Mouse (Mus musculus) bone marrow macrophage, adult 2 months (primary cell): ENCODE data around the gene Myo16. TPM values are rescaled to one million over a fixed set of nuclear protein-coding genes. Genes with fewer than 3 reads are reported as not detected.

Experiments
- H3K27ac ChIP-seq: 2 replicates; pipeline ENCODE4 v1.5.1; 2012; ENCODE audit warnings: low read depth, low read length; ENCODE audit not compliant: insufficient read depth
- H3K4me1 ChIP-seq: 2 replicates; pipeline ENCODE4 v1.6.1; 2012; ENCODE audit warnings: low read length; ENCODE audit not compliant: control insufficient read depth, insufficient read depth
- H3K4me3 ChIP-seq: 2 replicates; pipeline ENCODE4 v1.5.1; 2012; ENCODE audit warnings: mild to moderate bottlenecking, low read length, moderate library complexity; ENCODE audit not compliant: insufficient read depth
- CTCF ChIP-seq: IDR thresholded peaks from 2 replicates; pipeline ENCODE4 v1.5.1; 2012; ENCODE audit warnings: low read depth, mild to moderate bottlenecking, low read length, moderate library complexity
- POLR2A ChIP-seq: IDR thresholded peaks from 2 replicates; pipeline ENCODE4 v1.6.1; 2012; ENCODE audit warnings: mild to moderate bottlenecking, low read depth, low read length, borderline replicate concordance
- polyA plus RNA-seq: library from polyadenylated mRNA; stranded (reverse); fragments of >200 nt; gene quantifications from 2 replicates; pipeline ENCODE4 v1.2.4, GENCODE M21; 2012; ENCODE audit not compliant: missing spikeins, insufficient read depth, insufficient read length

Gene Myo16
- polyA plus RNA-seq, 1 experiment = not detected

DNA sequence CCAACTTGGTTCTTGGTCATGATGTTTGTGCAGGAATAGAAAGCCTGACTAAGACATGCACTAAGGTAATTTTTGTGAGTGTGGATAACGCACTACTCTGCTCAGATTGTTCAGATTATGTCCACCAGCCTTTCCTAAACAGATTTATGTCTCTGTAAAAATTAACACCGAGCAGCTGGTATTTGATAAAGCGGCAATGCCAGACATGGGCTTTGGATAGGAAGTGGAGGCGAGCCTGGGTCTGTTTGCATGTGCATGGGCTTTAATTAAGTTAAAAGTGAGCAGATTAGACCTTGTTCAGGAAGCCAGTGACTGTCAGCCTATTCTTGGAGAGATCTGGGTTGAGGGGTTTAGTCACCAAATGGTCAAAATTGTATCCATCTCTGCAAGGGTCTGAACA lies 367.8 kb downstream of the Myo16 start:
- Histone ChIP-seq H3K4me3 (no peak overlapping the region), H3K4me1 (no peaks in the 10 kb centered on the region; the same call in 1 of the 2 replicates), H3K27ac (no peak overlapping the region)
- TF ChIP-seq POLR2A = no peak
- no peak for TF ChIP-seq CTCF

DNA sequence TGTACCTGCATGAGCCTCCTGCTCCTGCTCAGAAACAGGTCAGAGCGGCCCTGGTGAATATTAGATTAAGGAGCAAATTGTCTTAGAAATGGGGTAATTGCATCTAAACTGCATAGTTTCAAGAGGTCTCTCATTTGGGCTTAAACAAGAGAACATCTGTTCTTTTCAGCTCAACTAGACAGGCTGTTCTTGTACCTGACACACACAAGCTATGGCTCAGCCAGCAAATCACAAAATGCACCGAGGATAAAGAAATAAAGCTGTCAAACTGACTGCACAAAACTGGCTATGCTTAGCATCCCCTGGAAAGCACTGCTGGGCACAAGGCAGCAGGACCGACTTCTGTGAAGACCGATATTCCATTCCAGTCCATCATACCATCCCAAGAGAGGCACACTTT lies 372.0 kb downstream of the Myo16 start:
- Histone ChIP-seq H3K4me1 (no peaks in the 10 kb centered on the region), H3K4me3 (no peak overlapping the region), H3K27ac (no peak overlapping the region)
- TF ChIP-seq CTCF = no peak
- TF ChIP-seq POLR2A = no peak

DNA sequence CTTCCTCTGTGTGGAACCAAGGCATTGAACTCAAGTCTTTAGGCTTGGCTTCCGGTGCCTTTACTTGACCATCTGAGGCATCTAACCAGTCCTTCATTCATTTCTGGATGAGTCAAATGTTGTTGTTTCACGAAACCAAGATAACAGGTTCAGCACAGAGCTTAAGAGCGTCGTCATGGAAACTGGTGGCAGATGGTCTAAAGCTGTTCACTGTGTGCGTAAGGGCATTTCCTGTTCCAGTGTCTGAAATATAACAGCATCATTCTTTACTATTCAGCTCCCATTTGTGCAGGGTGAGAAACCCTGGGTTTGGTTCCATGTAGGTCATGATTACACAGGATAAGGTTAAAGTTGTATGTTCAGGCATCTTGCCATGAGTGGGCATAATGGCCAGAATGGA lies 372.9 kb downstream of the Myo16 start:
- no peak overlapping the region for H3K27ac ChIP-seq
- TF ChIP-seq POLR2A (no peak), CTCF (no peak)
- no peaks in the 10 kb centered on the region for H3K4me1 ChIP-seq

GRCm38 (mm10) chr8:10534619-10535286 lies 381.0 kb downstream of the Myo16 start:
- TF ChIP-seq CTCF (no peak), POLR2A (no peak)
- Histone ChIP-seq H3K4me1 (peaks cover 9% of the 10 kb centered on the region), H3K4me3 (no peak overlapping the region), H3K27ac (no peak overlapping the region)

More for the DNA sequence above, 372.9 kb downstream of the Myo16 start:
- no peak overlapping the region for H3K4me3 ChIP-seq

GRCm38 (mm10) chr8:10538319-10538718 lies 384.6 kb downstream of the Myo16 start:
- H3K27ac ChIP-seq = no peak overlapping the region
- H3K4me1 ChIP-seq = peaks cover 9% of the 10 kb centered on the region
- H3K4me3 ChIP-seq = no peak overlapping the region
- TF ChIP-seq POLR2A (no peak), CTCF (no peak)

DNA sequence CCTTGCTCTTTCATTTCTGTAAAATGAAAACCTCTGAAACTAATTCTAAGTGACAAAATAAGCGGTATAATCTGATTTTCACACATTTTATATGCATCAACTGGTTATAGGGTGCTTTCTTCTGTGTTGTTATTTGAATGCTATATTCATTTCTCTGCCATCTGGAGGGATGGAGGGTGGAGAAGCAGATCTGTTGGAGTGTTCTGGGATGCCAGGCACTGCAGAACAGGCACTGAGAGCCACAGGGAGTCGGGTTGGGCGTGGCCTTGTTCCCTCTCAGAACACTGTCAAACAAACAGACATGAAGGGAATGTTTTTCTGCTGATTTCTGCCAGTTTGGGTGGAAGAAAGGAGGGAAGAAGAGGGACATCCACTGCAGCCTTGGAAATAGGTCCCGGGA lies 386.0 kb downstream of the Myo16 start:
- no peak overlapping the region for H3K27ac ChIP-seq
- H3K4me3 ChIP-seq = no peak overlapping the region
- H3K4me1 ChIP-seq = peaks cover 3% of the 10 kb centered on the region
- TF ChIP-seq CTCF (no peak), POLR2A (no peak)

- Histone ChIP-seq H3K27ac (no peak overlapping the region), H3K4me1 (no peaks in the 10 kb centered on the region), H3K4me3 (no peak overlapping the region)
- TF ChIP-seq POLR2A (no peak), CTCF (no peak)
Measured at GRCm38 (mm10) chr8:10545890-10546289, 392.2 kb downstream of the Myo16 start.

- H3K4me3 ChIP-seq = no peak overlapping the region
- TF ChIP-seq POLR2A = no peak
- no peak for TF ChIP-seq CTCF
- no peak overlapping the region for H3K27ac ChIP-seq
- H3K4me1 ChIP-seq = no peaks in the 10 kb centered on the region
Measured at GRCm38 (mm10) chr8:10546519-10546918, 392.8 kb downstream of the Myo16 start.

GRCm38 (mm10) chr8:10548003-10548584 lies 394.4 kb downstream of the Myo16 start:
- Histone ChIP-seq H3K4me3 (no peak overlapping the region), H3K27ac (no peak overlapping the region), H3K4me1 (no peaks in the 10 kb centered on the region)
- TF ChIP-seq POLR2A = no peak
- no peak for TF ChIP-seq CTCF

- no peaks in the 10 kb centered on the region for H3K4me1 ChIP-seq
- no peak overlapping the region for H3K27ac ChIP-seq
- H3K4me3 ChIP-seq = no peak overlapping the region
- TF ChIP-seq POLR2A (no peak), CTCF (no peak)
Measured at GRCm38 (mm10) chr8:10549434-10549833, 395.7 kb downstream of the Myo16 start.

DNA sequence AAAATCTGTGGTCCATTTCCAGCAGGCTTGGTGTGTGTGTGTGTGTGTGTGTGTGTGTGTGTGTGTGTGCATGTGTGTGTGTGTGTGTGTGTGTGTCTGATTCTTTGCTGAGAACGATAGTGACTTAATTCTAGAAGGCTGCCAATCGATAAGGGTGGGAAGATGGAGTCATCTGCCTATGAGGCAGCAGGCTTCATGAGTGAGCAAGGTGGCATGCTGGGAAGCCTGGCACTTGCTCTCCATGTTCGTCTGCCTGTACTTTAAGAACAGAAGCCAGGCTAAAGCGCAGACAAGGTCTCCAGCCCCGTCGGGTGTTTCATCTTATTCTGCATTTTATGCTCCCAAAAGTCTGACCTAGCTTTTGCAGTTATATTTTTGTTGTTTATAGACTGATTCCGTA lies 404.2 kb downstream of the Myo16 start:
- H3K27ac ChIP-seq = no peak overlapping the region
- no peak for TF ChIP-seq CTCF
- no peak for TF ChIP-seq POLR2A
- no peak overlapping the region for H3K4me3 ChIP-seq
- H3K4me1 ChIP-seq = peaks cover 8% of the 10 kb centered on the region; the same call in 1 of the 2 replicates
